Mouse (Mus musculus) thymus, adult 2 months (tissue): Measurements from ENCODE around the gene Rab22a. TPM values are rescaled to one million over a fixed set of nuclear protein-coding genes. Genes with fewer than 3 reads are reported as not detected.

Experiments
- DNase-seq: peaks from one replicate; pipeline ENCODE4 v3.0.0; 2021
- H3K27ac ChIP-seq: fragments of 200-500 bp; 2 replicates; pipeline ENCODE4 v1.5.1; 2012; ENCODE audit warnings: low read length, control low read depth; ENCODE audit not compliant: control insufficient read depth, insufficient read depth
- H3K27me3 ChIP-seq: fragments of 200-500 bp; 2 replicates; pipeline ENCODE4 v1.6.1; 2012; ENCODE audit warnings: mild to moderate bottlenecking, low read length, moderate library complexity, mixed read lengths; ENCODE audit not compliant: control insufficient read depth, insufficient read depth
- H3K36me3 ChIP-seq: fragments of 200-500 bp; 2 replicates; pipeline ENCODE4 v1.6.1; 2012; ENCODE audit warnings: mild to moderate bottlenecking, low read length, moderate library complexity; ENCODE audit not compliant: control insufficient read depth, insufficient read depth
- H3K4me1 ChIP-seq: fragments of 200-500 bp; replicated peaks from 2 replicates; pipeline ENCODE4 v1.6.1; 2012; ENCODE audit warnings: low read length; ENCODE audit not compliant: control insufficient read depth, insufficient read depth
- H3K4me3 ChIP-seq: fragments of 200-500 bp; 2 replicates; pipeline ENCODE4 v1.5.1; 2012; ENCODE audit warnings: mild to moderate bottlenecking, low read length, control low read depth, moderate library complexity; ENCODE audit not compliant: control insufficient read depth, insufficient read depth
- CTCF ChIP-seq: fragments of 200-500 bp; IDR thresholded peaks from 2 replicates; pipeline ENCODE4 v1.5.1; 2012; ENCODE audit warnings: mild to moderate bottlenecking, control low read depth, low read length, moderate library complexity, borderline replicate concordance; ENCODE audit not compliant: control insufficient read depth, poor library complexity, insufficient read depth; ENCODE audit errors: extremely low read depth
- POLR2A ChIP-seq: fragments of 200-500 bp; IDR thresholded peaks from 2 replicates; pipeline ENCODE4 v1.6.1; 2012; ENCODE audit warnings: mild to moderate bottlenecking, low read length, control low read depth, moderate library complexity; ENCODE audit not compliant: control insufficient read depth, poor library complexity, insufficient read depth; ENCODE audit errors: extremely low read depth
- WGBS: fragments of 180-500 bp; shearing (Covaris S2); methylation state at CpG from one replicate; pipeline ENCODE4 v1.1.7; 2018; 5-methylcytosine and 5-hydroxymethylcytosine counted together
- polyA plus RNA-seq: library from polyadenylated mRNA; depleted of rRNA; stranded (reverse); fragments of >200 nt; gene quantifications from 2 replicates; pipeline ENCODE4 v1.2.3, GENCODE M21; 2012

The Rab22a gene
- polyA plus RNA-seq, 1 experiment, result 33.8 TPM

- Histone ChIP-seq H3K36me3 (no peaks in the 10 kb centered on the region), H3K4me1 (no peaks in the 10 kb centered on the region; the same call in 1 of the 2 replicates), H3K27ac (no peak overlapping the region), H3K4me3 (no peak overlapping the region), H3K27me3 (no peaks in the 10 kb centered on the region)
- TF ChIP-seq CTCF (no peak), POLR2A (no peak)
- 97% methylated on average over 10 of the region's 10 CpGs for WGBS
- no peak for DNase-seq
Measured at GRCm38 (mm10) chr2:173649762-173650161, 9.8 kb upstream of the Rab22a start.

- Histone ChIP-seq H3K4me1 (0 out of 2 replicates have a peak, but pooled peaks cover 2% of the 10 kb centered on the region), H3K4me3 (no peak overlapping the region), H3K36me3 (no peaks in the 10 kb centered on the region), H3K27ac (no peak overlapping the region), H3K27me3 (no peaks in the 10 kb centered on the region)
- whole genome bisulfite sequencing, result 94% methylated on average over 5 of the region's 5 CpGs
- no peak for DNase-seq
- no peak for TF ChIP-seq CTCF
- TF ChIP-seq POLR2A, result no peak
Measured at GRCm38 (mm10) chr2:173653526-173653925, 6.0 kb upstream of the Rab22a start.

GRCm38 (mm10) chr2:173657736-173658135 lies 1.8 kb upstream of the Rab22a start:
- TF ChIP-seq CTCF (no peak), POLR2A (no peak)
- H3K36me3 ChIP-seq, result no peaks in the 10 kb centered on the region; the same call in 1 of the 2 replicates
- no peak for DNase-seq
- no peak overlapping the region for H3K27ac ChIP-seq
- 97% methylated on average over 6 of the region's 6 CpGs for WGBS
- peaks cover 12% of the 10 kb centered on the region for H3K4me1 ChIP-seq
- no peaks in the 10 kb centered on the region for H3K27me3 ChIP-seq
- H3K4me3 ChIP-seq, result no peak overlapping the region

GRCm38 (mm10) chr2:173658517-173658916 lies 1.0 kb upstream of the Rab22a start:
- H3K4me3 ChIP-seq, result no peak overlapping the region

GRCm38 (mm10) chr2:173659926-173660684 lies 545 bp downstream of the Rab22a start:
- TF ChIP-seq POLR2A (no peak), CTCF (no peak)
- DNase-seq, result no peak
- H3K4me1 ChIP-seq, result peaks cover 16% of the 10 kb centered on the region

More at GRCm38 (mm10) chr2:173658517-173658916, 1.0 kb upstream of the Rab22a start:
- peaks cover 12% of the 10 kb centered on the region for H3K4me1 ChIP-seq
- H3K27ac ChIP-seq, result no peak overlapping the region
- H3K36me3 ChIP-seq, result peaks cover under 1% of the 10 kb centered on the region; the same call in 1 of the 2 replicates
- H3K27me3 ChIP-seq, result no peaks in the 10 kb centered on the region
- TF ChIP-seq POLR2A (no peak), CTCF (no peak)
- DNase-seq, result no peak
- WGBS, result 96% methylated on average over 4 of the region's 4 CpGs

GRCm38 (mm10) chr2:173662255-173662950 lies 2.8 kb downstream of the Rab22a start:
- TF ChIP-seq CTCF, result no peak
- TF ChIP-seq POLR2A, result no peak
- DNase-seq, result no peak
- H3K27me3 ChIP-seq, result no peaks in the 10 kb centered on the region
- H3K4me1 ChIP-seq, result peaks cover 19% of the 10 kb centered on the region
- H3K27ac ChIP-seq, result no peak overlapping the region
- H3K36me3 ChIP-seq, result peaks cover 4% of the 10 kb centered on the region
- H3K4me3 ChIP-seq, result no peak overlapping the region
- WGBS, result 85% methylated on average over 9 of the region's 9 CpGs

More at GRCm38 (mm10) chr2:173659926-173660684, 545 bp downstream of the Rab22a start:
- Histone ChIP-seq H3K4me3 (peak overlapping the region; percentile 70), H3K36me3 (peaks cover 3% of the 10 kb centered on the region), H3K27ac (no peak overlapping the region), H3K27me3 (no peaks in the 10 kb centered on the region)
- WGBS, result under 1% methylated on average over 51 of the region's 52 CpGs
